Mouse (Mus musculus): Measurements from ENCODE around the gene Arhgap40. TPM values are rescaled to one million over a fixed set of nuclear protein-coding genes. Genes with fewer than 3 reads are reported as not detected.

Arhgap40 gene
- polyA plus RNA-seq, 1 experiment from 2014 or later = not detected

DNA sequence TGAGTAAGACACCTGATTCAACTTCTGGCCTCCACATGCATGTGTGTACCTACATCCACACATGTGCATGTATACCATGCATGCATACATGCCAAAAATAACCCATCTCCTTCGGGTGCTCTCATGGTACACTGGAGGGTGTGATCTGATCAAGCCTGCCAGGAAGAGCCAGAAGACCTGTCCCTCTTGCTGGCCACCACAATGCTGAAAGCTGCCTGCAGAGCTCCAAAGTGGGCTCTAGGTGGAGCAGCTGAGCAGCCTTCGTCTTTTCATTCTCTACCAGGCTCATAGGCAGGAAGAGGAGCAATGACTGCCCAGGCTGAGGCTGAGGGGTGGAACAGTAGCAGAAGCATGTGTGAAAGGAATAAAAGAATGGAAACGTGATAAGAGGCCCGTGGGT is 21.5 kb downstream of the Arhgap40 start:
- Histone ChIP-seq H3K4me2 (no peak overlapping the region), H3K27ac (ENCODE audit: low read depth, low read length) (no peak overlapping the region), H3K9ac (ENCODE audit: low read depth, low read length) (no peak overlapping the region), H3K36me3 (ENCODE audit: control insufficient read depth, insufficient read depth, low read length) (no peaks in the 10 kb centered on the region), H3K4me1 (ENCODE audit: control insufficient read depth, insufficient read depth, low read length) (no peaks in the 10 kb centered on the region), H3K4me3 (ENCODE audit: low read depth, low read length) (no peak overlapping the region), H3K27me3 (ENCODE audit: control insufficient read depth, insufficient read depth, low read length) (peaks cover 4% of the 10 kb centered on the region; the same call in 1 of the 2 replicates), H3K9me3 (replicated peaks; ENCODE audit: control insufficient read depth, low read length) (no peaks in the 10 kb centered on the region)
- 2% methylated on average over 4 of the region's 4 CpGs for WGBS (ENCODE audit: insufficient replicate concordance)
- ATAC-seq (replicated peaks; ENCODE audit: insufficient number of reproducible peaks, low FRiP score, low TSS enrichment) = no peak

DNA sequence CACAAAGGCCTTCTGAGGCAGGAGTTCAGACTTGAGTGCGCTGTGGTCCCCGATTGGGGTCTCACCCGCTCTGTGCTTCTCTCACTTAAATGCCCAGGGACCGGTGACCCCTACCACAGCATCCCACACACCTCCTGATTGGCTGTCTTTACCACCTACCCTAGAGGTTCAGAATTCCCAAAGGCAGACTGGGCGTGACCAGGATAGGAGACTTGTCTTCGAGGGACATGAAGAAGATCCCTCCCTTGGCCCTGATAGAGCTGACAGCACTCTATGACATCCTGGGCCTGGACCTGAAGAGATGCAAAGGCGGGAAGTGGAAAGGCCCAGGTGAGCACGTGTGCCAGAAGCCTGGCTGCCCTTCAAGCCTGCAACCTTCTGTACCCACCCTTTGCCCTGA is 22.0 kb downstream of the Arhgap40 start:
- peaks cover 4% of the 10 kb centered on the region; the same call in 1 of the 2 replicates for H3K27me3 ChIP-seq (ENCODE audit: control insufficient read depth, insufficient read depth, low read length)
- WGBS (ENCODE audit: insufficient replicate concordance) = 69% methylated on average over 8 of the region's 8 CpGs
- H3K9me3 ChIP-seq (replicated peaks; ENCODE audit: control insufficient read depth, low read length) = no peaks in the 10 kb centered on the region
- no peak overlapping the region for H3K4me2 ChIP-seq
- H3K27ac ChIP-seq (ENCODE audit: low read depth, low read length) = no peak overlapping the region
- no peak overlapping the region for H3K9ac ChIP-seq (ENCODE audit: low read depth, low read length)
- no peak for ATAC-seq (replicated peaks; ENCODE audit: insufficient number of reproducible peaks, low FRiP score, low TSS enrichment)
- no peaks in the 10 kb centered on the region for H3K36me3 ChIP-seq (ENCODE audit: control insufficient read depth, insufficient read depth, low read length)
- H3K4me1 ChIP-seq (ENCODE audit: control insufficient read depth, insufficient read depth, low read length) = no peaks in the 10 kb centered on the region
- no peak overlapping the region for H3K4me3 ChIP-seq (ENCODE audit: low read depth, low read length)

DNA sequence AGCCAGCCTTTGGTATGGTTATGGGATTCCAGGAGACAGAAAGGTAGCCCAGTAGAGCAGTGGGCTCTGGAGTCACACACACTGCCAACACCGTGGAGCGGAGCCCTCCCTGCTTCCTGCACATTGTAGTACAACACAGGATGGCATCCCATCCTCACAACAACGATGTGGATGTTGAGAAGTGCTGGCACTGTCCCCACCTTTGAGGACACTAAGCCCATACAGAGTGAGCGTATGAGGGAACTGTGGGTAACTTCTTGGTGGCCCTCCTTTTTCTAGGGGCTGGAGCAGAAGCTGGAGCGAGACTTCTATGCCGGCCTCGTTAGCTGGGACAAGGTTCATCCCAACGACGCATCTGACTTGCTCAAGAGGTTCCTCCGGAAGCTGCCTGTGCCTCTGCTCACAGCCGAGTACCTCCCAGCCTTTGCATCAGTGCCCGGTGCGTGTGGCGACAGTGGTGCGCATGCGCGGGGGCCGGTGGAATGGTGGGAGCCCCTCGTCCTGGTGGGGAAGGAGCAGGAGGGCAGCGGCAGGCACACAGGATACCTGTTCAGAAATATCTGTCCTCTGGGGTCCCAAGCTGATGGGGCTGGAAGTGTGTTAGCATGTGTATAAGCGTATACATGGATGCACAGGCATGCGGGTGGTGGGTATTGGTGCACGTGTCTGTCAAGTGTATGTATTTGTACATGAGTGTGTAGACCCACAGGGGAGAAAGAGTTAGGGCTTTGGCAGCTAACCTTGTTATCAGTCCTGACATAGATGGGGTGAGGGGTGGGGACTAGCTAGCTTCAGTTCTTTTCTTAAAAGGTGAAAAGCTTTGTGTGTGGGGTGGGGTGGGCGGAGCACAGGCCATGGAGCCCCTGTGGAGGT is 27.1 kb downstream of the Arhgap40 start:
- Histone ChIP-seq H3K27ac (ENCODE audit: low read depth, low read length) (no peak overlapping the region), H3K9ac (ENCODE audit: low read depth, low read length) (no peak overlapping the region), H3K4me2 (peak overlapping the region; percentile 31), H3K9me3 (replicated peaks; ENCODE audit: control insufficient read depth, low read length) (no peaks in the 10 kb centered on the region), H3K36me3 (ENCODE audit: control insufficient read depth, insufficient read depth, low read length) (no peaks in the 10 kb centered on the region), H3K4me3 (ENCODE audit: low read depth, low read length) (no peak overlapping the region), H3K27me3 (ENCODE audit: control insufficient read depth, insufficient read depth, low read length) (peaks cover 11% of the 10 kb centered on the region; the same call in 1 of the 2 replicates), H3K4me1 (ENCODE audit: control insufficient read depth, insufficient read depth, low read length) (no peaks in the 10 kb centered on the region)
- WGBS (ENCODE audit: insufficient replicate concordance) = 46% methylated on average over 24 of the region's 24 CpGs
- no peak for ATAC-seq (replicated peaks; ENCODE audit: insufficient number of reproducible peaks, low FRiP score, low TSS enrichment)

DNA sequence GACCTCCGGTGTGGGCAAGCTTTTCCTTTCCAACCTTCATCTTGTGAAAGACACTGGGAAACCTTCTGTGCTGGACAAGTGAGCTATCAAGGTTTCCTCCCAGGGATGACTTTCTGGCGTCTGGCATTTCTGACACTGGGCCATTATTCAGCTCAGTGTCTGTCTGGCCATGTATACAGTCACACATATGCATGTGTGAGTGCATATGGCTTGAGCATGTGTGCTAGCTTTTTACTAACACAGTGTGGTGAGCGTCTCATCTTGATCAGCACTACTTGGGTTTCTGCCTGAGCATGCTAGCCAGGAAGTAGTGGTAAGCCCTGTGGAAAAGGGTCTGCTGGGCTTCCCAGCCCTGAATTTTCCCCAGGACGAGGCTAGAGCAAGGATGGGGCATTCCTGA is 28.7 kb downstream of the Arhgap40 start:
- Histone ChIP-seq H3K9me3 (replicated peaks; ENCODE audit: control insufficient read depth, low read length) (no peaks in the 10 kb centered on the region), H3K27ac (ENCODE audit: low read depth, low read length) (no peak overlapping the region), H3K36me3 (ENCODE audit: control insufficient read depth, insufficient read depth, low read length) (no peaks in the 10 kb centered on the region), H3K4me3 (ENCODE audit: low read depth, low read length) (no peak overlapping the region), H3K9ac (ENCODE audit: low read depth, low read length) (no peak overlapping the region), H3K4me2 (no peak overlapping the region), H3K27me3 (ENCODE audit: control insufficient read depth, insufficient read depth, low read length) (peaks cover 11% of the 10 kb centered on the region; the same call in 1 of the 2 replicates), H3K4me1 (ENCODE audit: control insufficient read depth, insufficient read depth, low read length) (no peaks in the 10 kb centered on the region)
- 48% methylated on average over 4 of the region's 4 CpGs for WGBS (ENCODE audit: insufficient replicate concordance)
- no peak for ATAC-seq (replicated peaks; ENCODE audit: insufficient number of reproducible peaks, low FRiP score, low TSS enrichment)

DNA sequence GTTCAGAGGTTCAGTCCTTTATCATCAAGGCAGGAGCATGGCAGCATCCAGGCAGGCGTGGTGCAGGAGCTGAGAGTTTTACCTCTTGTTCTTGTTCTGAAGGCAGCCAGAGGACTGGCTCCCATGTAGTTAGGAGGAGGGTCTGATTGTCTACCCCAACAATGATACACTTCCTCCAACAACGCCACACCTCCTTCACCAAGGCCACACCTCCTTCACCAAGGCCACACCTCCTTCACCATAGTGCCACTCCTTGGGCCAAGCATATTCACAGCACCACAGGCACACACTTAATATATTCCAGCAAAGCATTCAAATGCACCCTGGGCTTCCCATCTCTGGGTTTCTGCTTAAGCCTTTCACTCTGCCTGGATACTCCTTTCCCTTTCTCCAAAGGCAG is 32.7 kb downstream of the Arhgap40 start:
- no peaks in the 10 kb centered on the region for H3K9me3 ChIP-seq (replicated peaks; ENCODE audit: control insufficient read depth, low read length)
- WGBS (ENCODE audit: insufficient replicate concordance) = 62% methylated on average over 2 of the region's 2 CpGs
- no peak overlapping the region for H3K4me3 ChIP-seq (ENCODE audit: low read depth, low read length)
- H3K4me2 ChIP-seq = no peak overlapping the region
- no peaks in the 10 kb centered on the region for H3K4me1 ChIP-seq (ENCODE audit: control insufficient read depth, insufficient read depth, low read length)
- no peaks in the 10 kb centered on the region for H3K36me3 ChIP-seq (ENCODE audit: control insufficient read depth, insufficient read depth, low read length)
- no peak overlapping the region for H3K9ac ChIP-seq (ENCODE audit: low read depth, low read length)
- no peak overlapping the region for H3K27ac ChIP-seq (ENCODE audit: low read depth, low read length)
- no peak for ATAC-seq (replicated peaks; ENCODE audit: insufficient number of reproducible peaks, low FRiP score, low TSS enrichment)
- peaks cover 22% of the 10 kb centered on the region for H3K27me3 ChIP-seq (ENCODE audit: control insufficient read depth, insufficient read depth, low read length)

DNA sequence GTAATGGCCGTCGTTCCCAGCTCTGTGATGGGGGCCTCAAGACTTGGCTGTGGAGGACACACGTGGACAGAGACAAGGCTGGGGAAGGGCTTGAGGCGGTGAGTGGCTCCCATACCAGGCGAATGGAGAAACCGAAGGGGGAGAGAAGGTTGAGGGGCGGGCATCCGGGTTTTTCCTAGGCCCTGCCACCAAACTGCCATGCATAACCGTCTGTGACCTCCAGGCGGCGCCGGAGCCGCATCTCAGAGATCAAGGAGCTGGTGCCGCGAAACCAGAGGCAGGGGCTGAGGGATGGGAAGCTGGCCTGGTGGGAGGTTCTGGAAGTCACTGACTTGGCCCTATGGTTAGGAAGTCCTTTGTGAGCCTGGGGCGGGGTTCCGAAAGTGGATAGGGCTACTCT is 34.2 kb downstream of the Arhgap40 start:
- H3K4me3 ChIP-seq (ENCODE audit: low read depth, low read length) = no peak overlapping the region

DNA sequence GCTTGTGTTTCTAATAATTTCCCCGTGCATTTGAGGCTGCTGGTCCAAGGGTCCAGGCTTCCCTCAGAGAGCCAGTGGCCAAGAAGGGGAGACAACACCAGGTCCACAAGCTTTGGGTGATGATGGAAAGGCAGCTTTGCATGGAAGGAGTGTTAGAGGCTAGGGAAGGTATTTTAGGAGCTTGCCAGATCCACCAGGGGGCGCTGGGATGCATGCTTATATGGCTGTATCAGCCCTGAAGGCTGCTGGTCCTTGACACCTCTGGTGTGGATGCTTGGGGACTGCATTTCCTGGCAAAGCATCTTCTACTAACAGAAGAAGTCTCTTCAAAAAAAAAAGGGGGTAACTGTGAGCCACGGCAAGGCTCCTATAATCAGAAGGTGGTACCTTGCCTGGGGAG is 37.5 kb downstream of the Arhgap40 start:
- no peak for ATAC-seq (replicated peaks; ENCODE audit: insufficient number of reproducible peaks, low FRiP score, low TSS enrichment)

More for the DNA sequence above, 34.2 kb downstream of the Arhgap40 start:
- WGBS (ENCODE audit: insufficient replicate concordance) = 7% methylated on average over 17 of the region's 17 CpGs
- ATAC-seq (replicated peaks; ENCODE audit: insufficient number of reproducible peaks, low FRiP score, low TSS enrichment) = no peak
- Histone ChIP-seq H3K27me3 (ENCODE audit: control insufficient read depth, insufficient read depth, low read length) (peaks cover 32% of the 10 kb centered on the region), H3K4me1 (ENCODE audit: control insufficient read depth, insufficient read depth, low read length) (no peaks in the 10 kb centered on the region), H3K9ac (ENCODE audit: low read depth, low read length) (peak overlapping the region; percentile 34; the same call in 1 of the 2 replicates), H3K36me3 (ENCODE audit: control insufficient read depth, insufficient read depth, low read length) (no peaks in the 10 kb centered on the region), H3K9me3 (replicated peaks; ENCODE audit: control insufficient read depth, low read length) (no peaks in the 10 kb centered on the region), H3K27ac (ENCODE audit: low read depth, low read length) (no peak overlapping the region), H3K4me2 (peak overlapping the region; percentile 43)

DNA sequence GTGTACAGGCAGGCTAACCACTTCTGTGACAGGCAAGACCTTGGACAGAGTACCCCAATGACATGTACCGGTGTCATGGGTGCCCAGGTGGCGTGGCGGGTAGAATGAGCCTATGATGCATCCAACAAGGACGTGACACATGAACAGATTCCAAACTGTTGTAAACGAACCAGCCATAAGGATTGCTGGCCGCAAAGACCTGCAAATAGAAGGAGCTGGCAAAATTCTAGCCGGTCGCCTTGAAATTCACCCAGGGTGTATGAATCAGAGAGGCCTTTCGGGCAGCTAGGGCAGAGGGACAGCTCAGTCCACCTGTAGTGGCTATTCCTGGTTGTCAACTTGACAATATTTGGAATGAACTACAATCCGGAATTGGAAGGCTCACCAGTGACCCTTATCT is 41.8 kb downstream of the Arhgap40 start:
- Histone ChIP-seq H3K36me3 (ENCODE audit: control insufficient read depth, insufficient read depth, low read length) (no peaks in the 10 kb centered on the region), H3K9me3 (replicated peaks; ENCODE audit: control insufficient read depth, low read length) (no peaks in the 10 kb centered on the region), H3K9ac (ENCODE audit: low read depth, low read length) (no peak overlapping the region), H3K4me1 (ENCODE audit: control insufficient read depth, insufficient read depth, low read length) (peaks cover 10% of the 10 kb centered on the region), H3K27me3 (ENCODE audit: control insufficient read depth, insufficient read depth, low read length) (peaks cover 52% of the 10 kb centered on the region), H3K4me3 (ENCODE audit: low read depth, low read length) (no peak overlapping the region), H3K4me2 (no peak overlapping the region), H3K27ac (ENCODE audit: low read depth, low read length) (no peak overlapping the region)
- 16% methylated on average over 10 of the region's 10 CpGs for WGBS (ENCODE audit: insufficient replicate concordance)
- ATAC-seq (replicated peaks; ENCODE audit: insufficient number of reproducible peaks, low FRiP score, low TSS enrichment) = no peak

More for the DNA sequence above, 37.5 kb downstream of the Arhgap40 start:
- Histone ChIP-seq H3K36me3 (ENCODE audit: control insufficient read depth, insufficient read depth, low read length) (no peaks in the 10 kb centered on the region), H3K9me3 (replicated peaks; ENCODE audit: control insufficient read depth, low read length) (no peaks in the 10 kb centered on the region), H3K27ac (ENCODE audit: low read depth, low read length) (no peak overlapping the region), H3K4me3 (ENCODE audit: low read depth, low read length) (no peak overlapping the region), H3K4me1 (ENCODE audit: control insufficient read depth, insufficient read depth, low read length) (no peaks in the 10 kb centered on the region), H3K4me2 (no peak overlapping the region), H3K9ac (ENCODE audit: low read depth, low read length) (no peak overlapping the region), H3K27me3 (ENCODE audit: control insufficient read depth, insufficient read depth, low read length) (peaks cover 51% of the 10 kb centered on the region)
- WGBS (ENCODE audit: insufficient replicate concordance) = 4% methylated on average over 3 of the region's 3 CpGs

DNA sequence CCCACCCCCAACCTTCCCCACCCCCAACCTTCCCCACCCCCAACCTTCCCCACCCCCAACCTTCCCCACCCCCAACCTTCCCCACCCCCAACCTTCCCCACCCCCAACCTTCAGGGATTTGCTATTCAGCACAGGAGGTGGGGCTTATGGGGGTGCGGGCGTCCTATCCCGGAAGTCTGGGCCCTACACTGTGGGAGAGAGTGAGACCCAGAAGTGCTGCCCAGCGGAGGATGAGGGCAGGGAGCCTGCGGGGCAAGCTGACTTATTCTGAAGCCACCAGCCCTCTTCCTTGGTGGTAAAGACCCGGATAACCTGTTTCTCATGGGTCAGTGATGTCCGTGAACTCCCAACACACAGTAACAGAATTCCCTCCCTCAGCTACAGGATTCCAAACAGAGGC is 42.7 kb downstream of the Arhgap40 start:
- ATAC-seq (replicated peaks; ENCODE audit: insufficient number of reproducible peaks, low FRiP score, low TSS enrichment) = no peak
- Histone ChIP-seq H3K27me3 (ENCODE audit: control insufficient read depth, insufficient read depth, low read length) (peaks cover 46% of the 10 kb centered on the region), H3K9me3 (replicated peaks; ENCODE audit: control insufficient read depth, low read length) (no peaks in the 10 kb centered on the region), H3K9ac (ENCODE audit: low read depth, low read length) (no peak overlapping the region), H3K4me1 (ENCODE audit: control insufficient read depth, insufficient read depth, low read length) (peaks cover 10% of the 10 kb centered on the region), H3K4me3 (ENCODE audit: low read depth, low read length) (peak overlapping the region; percentile 35), H3K27ac (ENCODE audit: low read depth, low read length) (no peak overlapping the region), H3K4me2 (peak overlapping the region; percentile 66), H3K36me3 (ENCODE audit: control insufficient read depth, insufficient read depth, low read length) (no peaks in the 10 kb centered on the region)
- 3% methylated on average over 7 of the region's 7 CpGs for WGBS (ENCODE audit: insufficient replicate concordance)
